Mouse (Mus musculus) liver, embryonic 14.5 days (tissue): ENCODE data around the gene Tmem237. TPM values are rescaled to one million over a fixed set of nuclear protein-coding genes. Genes with fewer than 3 reads are reported as not detected.

Experiments
- ATAC-seq: fragments of 200-750 bp; cut with Nextera tagmentation; 2 replicates; pipeline ENCODE4 v1.8.0; 2017; ENCODE audit warnings: moderate number of reproducible peaks, mild to moderate bottlenecking, moderate library complexity; ENCODE audit not compliant: insufficient read depth
- DNase-seq, 3 experiments: peaks; one replicate each; pipeline ENCODE4 v3.0.0-alpha.2; 2012 to 2013; ENCODE audit warnings: low read depth in 3 of 3, low spot score in 3 of 3
- H3K27ac ChIP-seq: fragments of 300-500 bp; sonication (generic); 2 replicates; pipeline ENCODE4 v1.5.1; 2014; ENCODE audit warnings: moderate library complexity, mild to moderate bottlenecking, control low read depth, inconsistent platforms
- H3K27me3 ChIP-seq: fragments of 300-500 bp; sonication (generic); 2 replicates; pipeline ENCODE4 v1.6.1; 2014; ENCODE audit warnings: mild to moderate bottlenecking, low read length, moderate library complexity; ENCODE audit not compliant: control insufficient read depth, insufficient read depth
- H3K36me3 ChIP-seq: fragments of 300-500 bp; sonication (generic); replicated peaks from 2 replicates; pipeline ENCODE4 v1.6.1; 2014; ENCODE audit warnings: low read depth; ENCODE audit not compliant: control insufficient read depth, insufficient read depth
- H3K4me1 ChIP-seq, 2 experiments: fragments of 200-500 bp in 1 of 2; fragments of 300-500 bp in 1 of 2; sonication (generic) in 1 of 2; replicated peaks; 2 replicates each; pipeline ENCODE4 v1.6.1; 2012 to 2014; ENCODE audit warnings: antibody characterized with exemption in 1 of 2, inconsistent platforms in 1 of 2, low read length in 1 of 2; ENCODE audit not compliant: control insufficient read depth in 2 of 2, insufficient read depth in 2 of 2
- H3K4me2 ChIP-seq: fragments of 300-500 bp; sonication (generic); 2 replicates; pipeline ENCODE4 v1.6.1; 2014; ENCODE audit warnings: low read depth, mild to moderate bottlenecking, control low read depth, moderate library complexity
- H3K4me3 ChIP-seq, 2 experiments: fragments of 200-500 bp in 1 of 2; fragments of 300-500 bp in 1 of 2; sonication (generic) in 1 of 2; 2 replicates each; pipeline ENCODE4 v1.5.1; 2012 to 2014; ENCODE audit warnings: low read depth in 2 of 2, low read length in 2 of 2, mild to moderate bottlenecking in 2 of 2, control low read depth in 1 of 2, inconsistent platforms in 1 of 2, moderate library complexity in 1 of 2; ENCODE audit not compliant: insufficient read depth in 1 of 2
- H3K9ac ChIP-seq: fragments of 300-500 bp; sonication (generic); replicated peaks from 2 replicates; pipeline ENCODE4 v1.6.1; 2014; ENCODE audit warnings: mild to moderate bottlenecking, control low read depth, moderate library complexity
- H3K9me3 ChIP-seq: fragments of 300-500 bp; sonication (generic); 2 replicates; pipeline ENCODE4 v1.6.1; 2016; ENCODE audit warnings: low read length, mixed read lengths; ENCODE audit not compliant: control insufficient read depth
- CTCF ChIP-seq: IDR thresholded peaks from 2 replicates; pipeline ENCODE4 v1.5.1; 2016; ENCODE audit warnings: antibody characterized with exemption, low read depth, control low read depth
- EP300 ChIP-seq: IDR thresholded peaks from 2 replicates; pipeline ENCODE4 v1.6.1; 2016; ENCODE audit warnings: antibody characterized with exemption, low read depth
- WGBS: fragments of 180-500 bp; shearing (Covaris S2); extraction: QIAGEN DNeasy Blood & Tissue Kit; methylation state at CpG from one replicate; pipeline ENCODE4 v1.1.7; 2014; ENCODE audit not compliant: insufficient replicate concordance; 5-methylcytosine and 5-hydroxymethylcytosine counted together
- polyA plus RNA-seq, 2 experiments: library from polyadenylated mRNA; depleted of rRNA in 1 of 2; stranded (reverse) in 1 of 2; unstranded in 1 of 2; fragments of >200 nt; fragmentation: Nextera tagmentation in 1 of 2; extraction: Ambion mirVana in 1 of 2; gene quantifications; 2 replicates each; pipeline versions ENCODE4 v1.2.1 to v1.2.3; 2012 to 2014

The Tmem237 gene
- polyA plus RNA-seq, 2 experiments = 4.3 to 6.9 TPM

GRCm38 (mm10) chr1:59166232-59166905 lies 46.2 kb upstream of the Tmem237 start:
- WGBS = 85% methylated on average over 9 of the region's 9 CpGs
- H3K9me3 ChIP-seq = no peaks in the 10 kb centered on the region
- no peaks in the 10 kb centered on the region for H3K27me3 ChIP-seq
- TF ChIP-seq CTCF = no peak
- TF ChIP-seq EP300 = no peak
- H3K4me3 ChIP-seq = no peak overlapping the region
- DNase-seq (no peak), ATAC-seq (no peak)
- no peaks in the 10 kb centered on the region for H3K36me3 ChIP-seq
- no peak overlapping the region for H3K27ac ChIP-seq
- no peak overlapping the region for H3K9ac ChIP-seq
- H3K4me2 ChIP-seq = no peak overlapping the region
- peaks cover 0 to 3% of the 10 kb centered on the region in 2 experiments; a peak in 1 of 4 replicates for H3K4me1 ChIP-seq

- Histone ChIP-seq H3K9ac (no peak overlapping the region), H3K36me3 (no peaks in the 10 kb centered on the region), H3K27ac (no peak overlapping the region), H3K4me2 (no peak overlapping the region), H3K4me1 (no peaks in the 10 kb centered on the region; a peak in 1 of 4 replicates), H3K4me3 (no peak overlapping the region), H3K27me3 (no peaks in the 10 kb centered on the region), H3K9me3 (no peaks in the 10 kb centered on the region)
- TF ChIP-seq EP300 (no peak), CTCF (no peak)
- DNase-seq (no peak), ATAC-seq (no peak)
- 78% methylated on average over 5 of the region's 5 CpGs for WGBS
These were observed 43.7 kb upstream of the Tmem237 start for GRCm38 (mm10) chr1:59163918-59164317.

- Histone ChIP-seq H3K4me3 (no peak within 1 kb of the TSS), H3K4me1 (no peaks in the 10 kb centered on the region; a peak in 1 of 4 replicates), H3K9me3 (no peaks in the 10 kb centered on the region), H3K27ac (no peak within 1 kb of the TSS), H3K36me3 (no peaks in the 10 kb centered on the region), H3K4me2 (no peak within 1 kb of the TSS), H3K27me3 (no peaks in the 10 kb centered on the region), H3K9ac (no peak within 1 kb of the TSS)
- TF ChIP-seq EP300 = no peak
- no peak for TF ChIP-seq CTCF
- WGBS = 35% methylated on average over 12 of the region's 12 CpGs
- no peak for ATAC-seq
- DNase-seq = no peak
These were observed 42.8 kb upstream of the Tmem237 start, which contains the start of gene Mpp4 for GRCm38 (mm10) chr1:59163030-59163461. Mpp4 (minus strand) TSS chr1:59163389.

- TF ChIP-seq EP300 = no peak
- no peaks in the 10 kb centered on the region for H3K9me3 ChIP-seq
- H3K4me2 ChIP-seq = no peak overlapping the region
- no peaks in the 10 kb centered on the region for H3K27me3 ChIP-seq
- no peak for ATAC-seq
- WGBS = 77% methylated on average over 8 of the region's 8 CpGs
- no peaks in the 10 kb centered on the region for H3K36me3 ChIP-seq
- H3K9ac ChIP-seq = no peak overlapping the region
- H3K4me3 ChIP-seq = no peak overlapping the region
- H3K4me1 ChIP-seq = no peaks in the 10 kb centered on the region; a peak in 1 of 4 replicates
- no peak overlapping the region for H3K27ac ChIP-seq
- no peak for DNase-seq
These were observed 42.3 kb upstream of the Tmem237 start for GRCm38 (mm10) chr1:59162309-59163024.

- no peak for ATAC-seq
- TF ChIP-seq CTCF (no peak), EP300 (no peak)
These were observed 41.2 kb upstream of the Tmem237 start for GRCm38 (mm10) chr1:59161396-59161795.

More at GRCm38 (mm10) chr1:59161396-59161795, 41.2 kb upstream of the Tmem237 start:
- 82% methylated on average over 6 of the region's 6 CpGs for WGBS
- Histone ChIP-seq H3K4me1 (no peaks in the 10 kb centered on the region; a peak in 1 of 4 replicates), H3K27ac (no peak overlapping the region), H3K4me3 (no peak overlapping the region), H3K9me3 (no peaks in the 10 kb centered on the region), H3K9ac (no peak overlapping the region), H3K4me2 (no peak overlapping the region), H3K36me3 (no peaks in the 10 kb centered on the region), H3K27me3 (no peaks in the 10 kb centered on the region)
- no peak for DNase-seq
